Mouse (Mus musculus): ENCODE data around the gene Vipr2. TPM values are rescaled to one million over a fixed set of nuclear protein-coding genes. Genes with fewer than 3 reads are reported as not detected.

The Vipr2 gene
- polyA plus RNA-seq, 1 experiment from 2014 or later, result 17.1 TPM

DNA sequence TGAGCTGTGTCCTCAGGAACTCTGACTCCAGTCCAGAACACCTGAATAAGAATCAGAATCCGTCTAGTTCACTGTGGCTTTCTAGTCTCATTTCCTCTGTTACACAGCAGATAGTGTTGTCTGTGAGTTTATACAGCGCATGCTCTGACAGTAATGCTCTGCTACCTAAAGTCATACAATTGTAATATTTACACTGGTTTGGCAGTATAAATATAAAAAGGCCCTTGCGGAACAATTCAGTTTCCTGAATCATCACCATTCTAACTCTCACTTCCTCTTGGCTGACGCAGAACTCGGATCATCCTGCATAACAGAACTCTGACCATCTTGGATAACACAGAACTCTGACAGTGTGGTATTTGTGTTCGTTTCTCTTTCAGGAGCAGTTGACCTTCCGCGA lies 23.2 kb upstream of the Vipr2 start:
- peaks cover 3% of the 10 kb centered on the region; the same call in 1 of the 2 replicates for H3K4me1 ChIP-seq (ENCODE audit: control insufficient read depth, insufficient read depth, low read length)
- WGBS, result 95% methylated on average over 8 of the region's 8 CpGs
- peaks cover 37% of the 10 kb centered on the region for H3K36me3 ChIP-seq (ENCODE audit: control insufficient read depth, insufficient read depth, low read length)
- no peak overlapping the region for H3K4me2 ChIP-seq (replicated peaks; ENCODE audit: low read depth, low read length)
- H3K27ac ChIP-seq (ENCODE audit: low read length), result no peak overlapping the region
- no peaks in the 10 kb centered on the region for H3K27me3 ChIP-seq (ENCODE audit: control insufficient read depth, insufficient read depth, low read length)
- no peak for ATAC-seq (ENCODE audit: insufficient number of reproducible peaks, insufficient read depth, low FRiP score, low read depth)
- no peak overlapping the region for H3K9ac ChIP-seq (replicated peaks; ENCODE audit: low read depth, low read length)
- H3K4me3 ChIP-seq (ENCODE audit: low read depth, low read length), result no peak overlapping the region
- H3K9me3 ChIP-seq (ENCODE audit: control insufficient read depth, low read depth, low read length), result peaks cover 9% of the 10 kb centered on the region; the same call in 1 of the 2 replicates

DNA sequence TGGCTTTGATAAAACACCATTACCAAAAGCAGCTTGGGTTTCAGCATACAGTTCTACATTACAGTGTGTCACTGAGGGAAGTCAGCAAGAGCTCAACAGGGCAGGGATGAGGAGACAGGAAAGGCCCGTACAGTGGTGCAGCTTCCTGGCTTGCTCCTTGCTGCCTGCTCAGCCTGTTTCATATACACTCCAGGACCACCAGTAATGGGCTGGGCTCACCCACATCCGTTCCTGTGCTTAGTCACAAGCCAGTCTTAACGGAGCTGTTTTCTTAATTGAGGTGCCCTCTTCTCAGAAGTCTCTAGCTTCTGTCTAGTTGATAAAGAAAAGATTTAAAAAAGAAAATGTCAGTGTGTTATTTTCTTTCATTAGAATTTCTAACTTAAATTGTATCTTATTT lies 21.4 kb upstream of the Vipr2 start:
- H3K4me3 ChIP-seq (ENCODE audit: low read depth, low read length), result no peak overlapping the region
- peaks cover 49% of the 10 kb centered on the region for H3K36me3 ChIP-seq (ENCODE audit: control insufficient read depth, insufficient read depth, low read length)
- no peak overlapping the region for H3K9ac ChIP-seq (replicated peaks; ENCODE audit: low read depth, low read length)
- WGBS, result 95% methylated on average over 3 of the region's 3 CpGs
- no peaks in the 10 kb centered on the region for H3K4me1 ChIP-seq (ENCODE audit: control insufficient read depth, insufficient read depth, low read length)
- peaks cover 20% of the 10 kb centered on the region for H3K9me3 ChIP-seq (ENCODE audit: control insufficient read depth, low read depth, low read length)
- no peak overlapping the region for H3K4me2 ChIP-seq (replicated peaks; ENCODE audit: low read depth, low read length)
- no peak overlapping the region for H3K27ac ChIP-seq (ENCODE audit: low read length)
- ATAC-seq (ENCODE audit: insufficient number of reproducible peaks, insufficient read depth, low FRiP score, low read depth), result no peak
- no peaks in the 10 kb centered on the region for H3K27me3 ChIP-seq (ENCODE audit: control insufficient read depth, insufficient read depth, low read length)

DNA sequence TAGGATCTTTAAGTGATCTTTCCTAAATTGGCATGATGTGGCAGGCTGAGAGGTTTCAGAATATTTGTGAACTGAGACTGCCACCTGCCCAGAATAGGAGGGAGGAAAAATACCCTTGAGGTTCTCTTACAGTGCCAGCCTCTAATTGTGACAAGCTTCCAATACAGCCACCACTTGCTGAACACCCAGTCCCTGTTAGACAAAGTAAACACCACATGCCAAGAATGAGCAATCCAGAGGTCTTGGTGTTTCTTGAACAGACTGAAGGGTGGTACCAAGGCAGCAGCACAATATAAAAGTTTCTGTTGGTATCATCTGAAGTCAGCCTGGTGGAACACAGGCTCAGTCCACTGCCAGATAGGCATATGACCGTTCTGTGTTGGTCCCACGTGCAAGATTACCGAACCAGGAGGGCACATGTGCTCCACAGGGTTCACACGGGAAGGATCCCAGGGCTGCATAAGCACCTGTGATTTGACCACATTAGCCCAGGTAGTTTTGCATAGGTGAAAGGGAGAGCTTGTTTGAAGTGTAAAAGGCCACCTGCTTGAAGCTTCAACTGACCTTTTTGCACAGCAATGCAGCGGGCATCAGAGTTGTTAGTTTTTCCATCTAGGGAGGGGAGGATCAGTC lies 15.8 kb upstream of the Vipr2 start:
- H3K4me1 ChIP-seq (ENCODE audit: control insufficient read depth, insufficient read depth, low read length), result no peaks in the 10 kb centered on the region
- WGBS, result 92% methylated on average over 5 of the region's 5 CpGs
- no peak for ATAC-seq (ENCODE audit: insufficient number of reproducible peaks, insufficient read depth, low FRiP score, low read depth)

DNA sequence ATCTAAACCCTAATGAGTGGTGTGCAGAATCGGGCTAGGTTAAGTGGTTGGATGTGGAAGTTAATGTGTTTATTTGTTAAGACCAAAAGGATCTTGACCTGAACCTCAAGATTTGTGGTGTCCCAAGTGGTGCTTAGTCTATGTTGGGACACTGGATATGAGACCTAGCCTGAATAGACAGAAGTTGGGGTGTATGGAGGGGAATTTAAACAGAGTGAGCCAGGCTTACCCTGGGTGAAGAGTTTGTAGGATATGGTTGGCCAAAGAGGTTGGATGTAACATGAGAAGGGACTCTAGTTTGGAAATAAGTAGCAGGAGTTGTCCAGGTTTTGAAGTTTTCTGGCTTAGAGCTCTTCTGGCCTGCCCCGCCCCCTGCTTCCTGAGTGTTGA lies 15.3 kb upstream of the Vipr2 start:
- 96% methylated on average over 2 of the region's 2 CpGs for WGBS
- H3K27me3 ChIP-seq (ENCODE audit: control insufficient read depth, insufficient read depth, low read length), result no peaks in the 10 kb centered on the region
- no peak overlapping the region for H3K27ac ChIP-seq (ENCODE audit: low read length)
- no peaks in the 10 kb centered on the region for H3K4me1 ChIP-seq (ENCODE audit: control insufficient read depth, insufficient read depth, low read length)
- no peak overlapping the region for H3K4me2 ChIP-seq (replicated peaks; ENCODE audit: low read depth, low read length)
- peaks cover 25% of the 10 kb centered on the region for H3K36me3 ChIP-seq (ENCODE audit: control insufficient read depth, insufficient read depth, low read length)
- H3K4me3 ChIP-seq (ENCODE audit: low read depth, low read length), result no peak overlapping the region
- no peak overlapping the region for H3K9ac ChIP-seq (replicated peaks; ENCODE audit: low read depth, low read length)
- peaks cover 34% of the 10 kb centered on the region for H3K9me3 ChIP-seq (ENCODE audit: control insufficient read depth, low read depth, low read length)
- ATAC-seq (ENCODE audit: insufficient number of reproducible peaks, insufficient read depth, low FRiP score, low read depth), result no peak

More for the DNA sequence above, 15.8 kb upstream of the Vipr2 start:
- H3K4me3 ChIP-seq (ENCODE audit: low read depth, low read length), result no peak overlapping the region
- H3K9ac ChIP-seq (replicated peaks; ENCODE audit: low read depth, low read length), result no peak overlapping the region
- no peak overlapping the region for H3K27ac ChIP-seq (ENCODE audit: low read length)
- peaks cover 30% of the 10 kb centered on the region for H3K36me3 ChIP-seq (ENCODE audit: control insufficient read depth, insufficient read depth, low read length)
- H3K4me2 ChIP-seq (replicated peaks; ENCODE audit: low read depth, low read length), result no peak overlapping the region
- no peaks in the 10 kb centered on the region for H3K27me3 ChIP-seq (ENCODE audit: control insufficient read depth, insufficient read depth, low read length)
- H3K9me3 ChIP-seq (ENCODE audit: control insufficient read depth, low read depth, low read length), result peaks cover 35% of the 10 kb centered on the region

DNA sequence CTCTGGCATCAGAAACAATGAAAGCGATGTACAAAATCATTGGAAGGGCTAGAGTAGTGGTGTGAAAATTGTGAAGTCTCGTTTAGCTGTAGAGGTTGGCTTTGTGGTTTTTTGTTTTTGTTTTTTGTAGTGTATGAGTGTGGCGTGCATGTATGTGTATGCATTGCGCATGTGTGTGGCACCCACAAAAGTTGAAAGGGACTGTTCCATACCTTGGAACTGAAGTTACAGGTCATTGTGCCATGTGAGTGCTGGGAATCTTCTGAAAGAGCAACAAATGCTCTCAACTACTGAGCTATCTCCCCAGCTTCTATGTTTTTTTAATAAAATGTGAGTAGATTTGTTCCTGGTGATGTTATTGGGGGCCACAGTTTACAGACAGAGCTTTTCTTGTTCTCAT lies 14.5 kb upstream of the Vipr2 start:
- H3K9ac ChIP-seq (replicated peaks; ENCODE audit: low read depth, low read length), result no peak overlapping the region
- H3K36me3 ChIP-seq (ENCODE audit: control insufficient read depth, insufficient read depth, low read length), result peaks cover 19% of the 10 kb centered on the region
- H3K4me3 ChIP-seq (ENCODE audit: low read depth, low read length), result no peak overlapping the region
- no peak overlapping the region for H3K4me2 ChIP-seq (replicated peaks; ENCODE audit: low read depth, low read length)
- H3K4me1 ChIP-seq (ENCODE audit: control insufficient read depth, insufficient read depth, low read length), result no peaks in the 10 kb centered on the region
- no peak overlapping the region for H3K27ac ChIP-seq (ENCODE audit: low read length)
- WGBS, result 97% methylated on average over 4 of the region's 4 CpGs
- ATAC-seq (ENCODE audit: insufficient number of reproducible peaks, insufficient read depth, low FRiP score, low read depth), result no peak
- H3K27me3 ChIP-seq (ENCODE audit: control insufficient read depth, insufficient read depth, low read length), result no peaks in the 10 kb centered on the region
- peaks cover 32% of the 10 kb centered on the region for H3K9me3 ChIP-seq (ENCODE audit: control insufficient read depth, low read depth, low read length)

DNA sequence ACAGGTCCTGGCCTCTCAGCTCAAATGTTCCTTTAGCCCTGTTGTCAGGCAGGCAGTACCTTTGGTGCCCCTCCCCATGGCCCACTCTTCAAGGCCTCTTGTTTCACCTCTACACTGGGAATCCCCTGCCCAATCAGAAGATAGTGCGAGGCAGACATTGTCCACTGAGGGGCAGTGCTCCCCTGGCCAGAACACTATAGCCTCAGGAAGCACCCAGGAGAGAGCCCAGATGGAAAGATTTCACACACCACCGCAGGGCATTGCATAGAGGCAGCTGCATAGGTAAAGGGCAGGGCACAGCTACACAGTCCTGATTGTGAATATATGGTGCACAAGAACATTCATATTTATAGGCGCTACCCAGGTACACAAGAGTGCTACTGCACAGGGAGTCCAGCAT lies 6.5 kb upstream of the Vipr2 start:
- WGBS, result 25% methylated on average over 3 of the region's 3 CpGs
- ATAC-seq (ENCODE audit: insufficient number of reproducible peaks, insufficient read depth, low FRiP score, low read depth), result peak; percentile 87

DNA sequence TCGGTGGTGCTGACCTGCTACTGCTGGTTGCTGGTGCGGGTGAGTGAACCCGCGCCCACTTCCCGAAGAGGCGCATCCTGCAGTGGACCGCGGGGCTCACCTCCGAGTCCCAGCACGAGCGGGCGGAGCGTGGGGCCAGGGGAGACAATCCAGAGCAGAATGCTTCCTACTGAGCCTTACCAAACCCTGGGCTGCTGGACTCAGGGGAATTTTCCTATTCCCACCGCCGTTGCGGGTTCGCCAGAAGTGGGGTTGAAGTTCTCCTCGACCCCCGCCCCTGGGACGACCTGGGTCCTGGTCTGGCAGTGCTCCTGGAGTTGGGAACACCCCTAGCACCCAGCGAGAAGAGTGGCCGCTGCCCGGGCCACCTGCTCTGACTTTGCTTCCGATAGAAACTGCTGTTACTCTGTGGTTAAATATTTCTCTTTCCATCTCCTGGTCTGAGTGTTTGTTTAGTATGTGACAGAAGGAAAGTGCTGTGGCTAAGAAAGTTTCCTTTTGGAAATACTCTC lies 385 bp downstream of the Vipr2 start:
- H3K27me3 ChIP-seq (ENCODE audit: control insufficient read depth, insufficient read depth, low read length), result no peaks in the 10 kb centered on the region

More for the DNA sequence above, 6.5 kb upstream of the Vipr2 start:
- Histone ChIP-seq H3K4me1 (ENCODE audit: control insufficient read depth, insufficient read depth, low read length) (no peaks in the 10 kb centered on the region), H3K27ac (ENCODE audit: low read length) (no peak overlapping the region), H3K27me3 (ENCODE audit: control insufficient read depth, insufficient read depth, low read length) (no peaks in the 10 kb centered on the region), H3K36me3 (ENCODE audit: control insufficient read depth, insufficient read depth, low read length) (no peaks in the 10 kb centered on the region), H3K9ac (replicated peaks; ENCODE audit: low read depth, low read length) (no peak overlapping the region), H3K9me3 (ENCODE audit: control insufficient read depth, low read depth, low read length) (no peaks in the 10 kb centered on the region), H3K4me3 (ENCODE audit: low read depth, low read length) (no peak overlapping the region), H3K4me2 (replicated peaks; ENCODE audit: low read depth, low read length) (no peak overlapping the region)

DNA sequence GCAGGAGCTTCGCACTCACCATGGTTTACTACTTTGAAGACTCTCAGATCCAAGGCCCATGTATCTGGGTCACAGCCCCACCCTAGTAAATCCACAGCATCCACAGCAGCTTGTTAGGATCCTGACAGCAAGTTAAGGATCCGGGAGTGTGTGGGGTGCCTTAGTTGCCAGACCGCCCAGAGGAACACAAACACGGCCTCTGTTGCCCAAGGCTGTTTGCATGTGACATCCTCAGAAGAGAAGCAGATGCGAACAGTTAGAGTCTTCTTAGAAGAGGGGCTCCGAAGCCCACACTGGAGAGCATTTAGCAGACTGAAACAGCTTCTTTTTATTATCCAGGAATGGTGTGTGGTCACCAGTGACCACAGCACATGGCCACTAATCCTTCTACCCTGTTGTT lies 5.6 kb downstream of the Vipr2 start:
- Histone ChIP-seq H3K36me3 (ENCODE audit: control insufficient read depth, insufficient read depth, low read length) (no peaks in the 10 kb centered on the region), H3K27ac (ENCODE audit: low read length) (no peak overlapping the region), H3K4me2 (replicated peaks; ENCODE audit: low read depth, low read length) (no peak overlapping the region), H3K4me1 (ENCODE audit: control insufficient read depth, insufficient read depth, low read length) (0 out of 2 replicates have a peak, but pooled peaks cover 3% of the 10 kb centered on the region), H3K9ac (replicated peaks; ENCODE audit: low read depth, low read length) (no peak overlapping the region), H3K4me3 (ENCODE audit: low read depth, low read length) (no peak overlapping the region), H3K9me3 (ENCODE audit: control insufficient read depth, low read depth, low read length) (no peaks in the 10 kb centered on the region), H3K27me3 (ENCODE audit: control insufficient read depth, insufficient read depth, low read length) (no peaks in the 10 kb centered on the region)
- 75% methylated on average over 6 of the region's 6 CpGs for WGBS
- no peak for ATAC-seq (ENCODE audit: insufficient number of reproducible peaks, insufficient read depth, low FRiP score, low read depth)

More for the DNA sequence above, 385 bp downstream of the Vipr2 start:
- peak overlapping the region; percentile 43 for H3K9ac ChIP-seq (replicated peaks; ENCODE audit: low read depth, low read length)
- no peak overlapping the region for H3K27ac ChIP-seq (ENCODE audit: low read length)
- peak overlapping the region; percentile 80 for H3K4me2 ChIP-seq (replicated peaks; ENCODE audit: low read depth, low read length)
- H3K9me3 ChIP-seq (ENCODE audit: control insufficient read depth, low read depth, low read length), result no peaks in the 10 kb centered on the region
- WGBS, result under 1% methylated on average over 24 of the region's 24 CpGs
- ATAC-seq (ENCODE audit: insufficient number of reproducible peaks, insufficient read depth, low FRiP score, low read depth), result peak; percentile 73
- H3K4me1 ChIP-seq (ENCODE audit: control insufficient read depth, insufficient read depth, low read length), result 0 out of 2 replicates have a peak, but pooled peaks cover 3% of the 10 kb centered on the region
- H3K4me3 ChIP-seq (ENCODE audit: low read depth, low read length), result peak overlapping the region; percentile 54
- no peaks in the 10 kb centered on the region for H3K36me3 ChIP-seq (ENCODE audit: control insufficient read depth, insufficient read depth, low read length)

DNA sequence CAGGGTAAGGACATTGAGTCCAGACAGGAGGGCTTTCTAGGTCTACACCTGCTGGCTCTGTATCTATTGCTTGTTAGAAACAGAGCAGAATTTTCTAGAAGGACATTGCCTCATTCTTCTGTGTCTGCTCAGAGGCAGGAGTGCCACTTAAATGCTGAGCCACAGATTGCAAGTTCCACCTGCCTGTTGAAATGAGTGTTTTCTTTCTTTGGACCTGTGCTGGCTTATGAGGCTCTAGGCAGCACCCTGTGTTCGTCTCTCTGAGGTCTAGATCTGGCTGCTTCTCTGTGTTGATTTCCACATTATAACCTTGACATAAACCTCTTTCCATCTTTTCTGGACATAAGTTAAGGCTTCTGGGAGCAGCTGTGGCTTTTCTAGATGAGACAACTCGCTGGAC lies 6.8 kb downstream of the Vipr2 start:
- no peaks in the 10 kb centered on the region for H3K9me3 ChIP-seq (ENCODE audit: control insufficient read depth, low read depth, low read length)

More for the DNA sequence above, 6.8 kb downstream of the Vipr2 start:
- Histone ChIP-seq H3K4me3 (ENCODE audit: low read depth, low read length) (no peak overlapping the region), H3K9ac (replicated peaks; ENCODE audit: low read depth, low read length) (no peak overlapping the region), H3K36me3 (ENCODE audit: control insufficient read depth, insufficient read depth, low read length) (no peaks in the 10 kb centered on the region), H3K4me2 (replicated peaks; ENCODE audit: low read depth, low read length) (no peak overlapping the region), H3K27ac (ENCODE audit: low read length) (no peak overlapping the region), H3K27me3 (ENCODE audit: control insufficient read depth, insufficient read depth, low read length) (no peaks in the 10 kb centered on the region), H3K4me1 (ENCODE audit: control insufficient read depth, insufficient read depth, low read length) (no peaks in the 10 kb centered on the region)
- ATAC-seq (ENCODE audit: insufficient number of reproducible peaks, insufficient read depth, low FRiP score, low read depth), result no peak
- whole genome bisulfite sequencing, result 59% methylated on average over 2 of the region's 2 CpGs
